Mouse (Mus musculus) T-cell, adult 2 months (primary cell): ENCODE data around the gene Zfp618.

Source experiments
- DNase-seq: peaks from one replicate; pipeline ENCODE4 v3.0.0; 2022; ENCODE audit warnings: low spot score

Zfp618 gene

DNA sequence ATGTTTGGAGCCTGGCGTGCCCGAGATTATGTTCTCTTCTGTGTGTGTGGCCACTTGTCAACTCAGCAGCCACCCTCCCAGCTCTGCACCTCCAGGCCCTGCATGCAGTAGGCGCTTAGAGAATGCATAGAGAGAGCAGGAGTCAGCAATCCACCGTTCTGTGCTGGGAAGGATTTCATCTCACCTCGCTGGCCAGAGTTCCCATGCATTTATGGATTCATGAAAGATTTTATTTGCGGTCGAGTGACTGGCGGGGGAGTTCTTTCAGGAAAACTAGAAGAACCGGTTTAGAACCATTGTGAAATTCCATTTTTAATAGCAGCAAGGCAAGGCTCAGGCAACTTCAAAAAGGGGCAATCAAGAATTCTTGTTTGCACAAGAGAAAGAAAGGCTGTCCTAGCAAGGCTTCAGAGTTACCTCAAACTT is 67.2 kb downstream of the Zfp618 start:
- no peak for DNase-seq

DNA sequence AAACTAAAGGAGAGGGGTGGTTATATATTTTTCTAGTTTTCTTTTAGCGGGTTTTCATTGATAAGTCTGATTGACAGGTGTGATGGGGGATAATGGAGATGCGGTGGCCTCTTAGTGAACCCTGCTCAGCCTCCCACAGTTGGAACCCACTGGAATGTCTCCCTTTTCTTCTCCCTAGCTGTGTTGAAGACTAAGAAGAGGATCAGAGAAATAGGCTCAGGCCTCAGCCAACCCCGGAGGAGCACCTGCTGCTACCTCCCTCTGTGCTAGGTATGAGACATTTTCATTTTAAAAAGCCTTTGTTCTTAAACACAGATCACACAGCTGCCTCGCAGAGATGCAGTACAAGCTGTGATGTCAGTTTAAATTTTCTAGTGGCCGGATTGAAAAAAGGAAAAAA is 68.4 kb downstream of the Zfp618 start:
- DNase-seq: no peak

DNA sequence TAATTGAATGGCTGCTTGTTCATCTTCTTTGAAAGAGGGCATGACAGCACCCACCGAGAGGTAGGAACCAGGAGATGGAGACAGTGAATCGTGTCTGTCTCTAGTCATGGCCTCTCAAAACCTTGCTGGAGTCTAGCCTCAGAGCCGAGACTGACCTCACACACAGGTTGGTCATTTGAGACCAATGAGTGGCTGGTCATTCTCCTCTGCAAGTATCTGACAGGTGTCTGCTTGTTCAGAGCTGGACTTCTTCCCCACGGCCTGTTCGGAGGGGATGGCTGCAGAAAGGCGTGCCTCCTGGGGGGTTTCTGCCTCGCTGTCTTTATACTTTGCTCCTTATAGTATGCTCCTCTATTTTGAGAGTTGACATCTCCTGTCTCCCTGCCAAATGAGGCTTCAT is 70.6 kb downstream of the Zfp618 start:
- DNase-seq: no peak

DNA sequence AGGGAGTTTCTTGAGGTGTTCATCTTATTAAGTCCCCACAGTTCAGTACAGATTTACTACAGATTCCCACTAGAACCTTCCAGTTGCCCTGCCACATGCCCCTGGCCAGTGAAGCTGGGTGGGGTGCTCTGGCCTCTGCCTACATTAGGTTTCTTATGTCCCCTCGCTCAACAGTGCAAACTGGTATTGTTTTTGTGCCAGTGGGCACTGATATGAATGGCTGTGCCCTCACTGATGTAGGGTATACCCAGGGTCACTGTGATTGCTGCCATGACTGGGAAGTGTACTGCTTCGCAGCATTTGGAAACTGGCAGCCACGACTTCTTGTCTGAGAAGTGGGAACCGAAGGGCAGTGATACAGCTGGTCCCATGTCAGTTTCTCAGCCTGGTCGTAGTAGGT is 71.4 kb downstream of the Zfp618 start:
- no peak for DNase-seq

DNA sequence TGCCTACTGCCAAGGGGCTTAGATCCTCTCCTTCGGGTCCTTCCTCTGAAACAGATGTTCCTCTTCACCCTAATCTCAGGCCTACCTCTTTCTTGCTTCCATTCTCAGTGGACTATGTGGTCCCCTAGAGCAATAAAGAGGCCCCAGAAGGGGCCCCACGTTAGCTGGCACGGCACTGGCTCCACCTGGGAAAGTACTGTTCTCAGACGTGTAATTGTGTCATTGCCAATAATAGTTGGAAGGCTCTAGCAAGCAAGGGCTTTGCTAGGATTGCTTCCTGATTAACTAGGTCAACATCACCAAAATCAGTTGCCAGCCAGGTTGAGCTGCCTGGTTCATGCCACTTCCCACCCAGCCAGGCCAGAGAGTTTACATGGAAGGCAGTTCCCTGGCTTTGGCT is 72.2 kb downstream of the Zfp618 start:
- DNase-seq: no peak

DNA sequence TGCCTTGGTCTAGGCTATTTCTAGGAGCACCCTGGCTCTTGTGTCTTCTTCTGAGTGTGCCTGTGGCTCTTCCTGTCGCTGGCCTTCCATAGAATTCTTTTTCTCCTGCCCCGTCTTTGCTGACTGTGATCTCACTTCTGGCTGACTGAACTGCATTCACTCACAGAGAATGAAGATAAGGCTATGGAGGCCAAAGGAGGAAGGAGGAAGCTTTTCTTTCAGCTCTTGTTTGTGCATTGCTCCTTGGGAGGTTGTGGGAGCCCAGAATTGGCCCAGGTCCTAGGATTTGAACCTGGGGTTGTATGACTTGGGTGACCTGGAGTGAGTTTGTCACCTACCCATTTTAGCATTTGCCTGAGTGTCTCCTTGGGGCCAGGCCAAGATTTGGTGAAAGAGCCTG is 72.9 kb downstream of the Zfp618 start:
- DNase-seq: no peak

DNA sequence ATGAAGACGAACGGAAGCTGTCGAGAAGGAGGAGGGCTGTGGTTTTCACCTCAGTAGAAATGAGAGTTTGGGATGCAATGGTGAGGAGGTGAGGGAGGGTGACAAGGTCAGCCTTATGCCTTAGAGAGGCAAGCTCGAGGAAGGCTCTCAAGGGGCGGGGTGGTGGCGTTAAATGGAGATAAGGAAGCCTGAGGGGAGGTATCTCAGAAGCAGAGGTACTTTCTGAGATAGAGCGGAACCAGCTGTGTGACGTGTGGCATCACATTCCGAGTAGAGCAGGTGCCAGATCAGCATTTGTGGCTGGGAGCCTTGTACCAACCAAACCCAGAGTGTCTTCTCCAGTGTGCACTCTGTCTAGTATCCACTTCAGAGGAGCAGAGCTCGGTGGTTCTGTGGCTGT is 73.6 kb downstream of the Zfp618 start:
- no peak for DNase-seq

DNA sequence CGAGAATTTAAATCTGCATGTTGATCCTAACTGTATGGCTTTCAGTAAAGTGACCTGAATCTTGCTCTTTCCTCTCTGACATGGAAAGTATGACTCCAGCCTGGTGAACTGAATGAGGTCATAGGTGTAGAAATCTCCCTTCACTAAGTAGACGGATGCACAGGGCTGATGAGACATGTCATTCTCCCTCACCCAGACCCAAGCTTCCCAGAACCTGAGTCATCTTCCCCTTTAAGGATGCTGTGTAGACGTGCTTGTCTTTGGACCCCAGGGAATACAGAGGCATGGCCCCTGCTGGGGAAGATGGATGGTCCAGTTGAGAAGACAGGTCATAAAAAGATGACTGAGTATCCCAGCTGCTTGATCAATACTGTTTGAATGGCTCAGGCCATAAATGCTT is 83.2 kb downstream of the Zfp618 start:
- no peak for DNase-seq

DNA sequence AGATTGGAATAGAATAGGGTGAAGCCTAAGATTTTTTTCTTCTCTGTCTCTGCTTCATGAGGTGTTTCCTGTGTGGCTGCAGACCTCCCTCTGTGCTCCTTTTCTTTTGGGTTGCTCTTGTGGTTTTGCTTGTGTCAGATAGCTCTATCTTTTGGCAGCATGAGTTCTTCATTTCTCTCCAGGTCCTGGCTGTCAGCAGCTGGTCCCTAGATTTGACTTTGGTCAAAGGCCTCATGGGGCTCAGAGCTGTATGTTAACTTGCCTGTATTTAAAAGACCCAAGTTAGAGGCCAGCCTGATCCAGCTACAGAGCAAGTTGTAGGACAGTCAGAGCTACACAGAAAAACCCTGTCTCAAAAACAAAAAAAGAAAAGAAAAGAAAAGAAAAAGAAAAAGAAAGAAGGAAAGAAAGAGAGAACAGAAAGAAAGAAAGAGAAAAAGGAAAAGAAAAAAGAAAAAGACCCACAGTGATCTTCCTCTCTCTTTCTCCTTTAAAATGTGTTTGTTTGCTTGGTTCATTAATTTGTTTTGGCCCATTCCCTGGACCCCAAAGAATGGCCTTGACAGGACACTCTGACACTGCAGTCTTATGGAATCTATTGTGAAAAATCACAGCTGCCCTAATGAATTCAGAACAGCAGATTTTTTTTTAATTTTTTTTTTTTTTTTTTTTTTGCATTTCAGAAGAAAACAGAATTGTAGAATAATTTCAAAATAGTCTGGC is 84.4 kb downstream of the Zfp618 start:
- no peak for DNase-seq

DNA sequence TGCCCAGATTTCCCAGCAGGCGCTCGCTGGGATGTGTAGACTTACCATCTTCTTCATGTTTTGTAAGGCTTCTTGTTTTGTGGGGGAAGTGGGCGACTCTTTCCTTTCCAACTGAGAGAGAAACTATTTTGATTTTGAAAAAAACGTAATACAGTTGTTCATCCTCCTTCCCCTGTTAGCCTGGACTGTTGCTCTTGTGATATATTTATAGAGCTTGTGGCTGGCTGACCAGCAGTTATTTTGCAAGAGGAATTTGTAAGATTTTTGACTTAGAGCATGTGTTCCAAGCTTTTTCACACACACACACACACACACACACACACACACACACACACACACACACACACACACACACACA is 84.9 kb downstream of the Zfp618 start:
- DNase-seq: no peak

DNA sequence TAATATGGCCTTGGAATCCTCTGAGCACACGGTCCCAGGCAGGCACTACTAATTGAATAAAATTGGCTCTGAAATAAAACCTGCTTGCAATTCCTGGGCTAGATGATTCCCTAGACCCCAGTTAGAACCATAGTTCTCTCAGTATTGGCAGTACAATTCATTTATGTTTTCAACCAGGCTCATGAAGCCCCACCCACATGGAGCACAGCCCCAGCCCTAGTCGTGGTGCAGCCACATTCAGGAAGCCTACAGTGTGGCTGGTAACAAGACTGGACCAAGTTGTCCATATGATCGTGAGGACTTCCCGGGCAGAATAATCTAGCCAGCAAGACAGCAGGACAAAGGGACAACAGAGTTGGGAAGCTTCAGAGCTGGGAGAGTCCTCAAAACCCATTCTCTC is 85.6 kb downstream of the Zfp618 start:
- no peak for DNase-seq

DNA sequence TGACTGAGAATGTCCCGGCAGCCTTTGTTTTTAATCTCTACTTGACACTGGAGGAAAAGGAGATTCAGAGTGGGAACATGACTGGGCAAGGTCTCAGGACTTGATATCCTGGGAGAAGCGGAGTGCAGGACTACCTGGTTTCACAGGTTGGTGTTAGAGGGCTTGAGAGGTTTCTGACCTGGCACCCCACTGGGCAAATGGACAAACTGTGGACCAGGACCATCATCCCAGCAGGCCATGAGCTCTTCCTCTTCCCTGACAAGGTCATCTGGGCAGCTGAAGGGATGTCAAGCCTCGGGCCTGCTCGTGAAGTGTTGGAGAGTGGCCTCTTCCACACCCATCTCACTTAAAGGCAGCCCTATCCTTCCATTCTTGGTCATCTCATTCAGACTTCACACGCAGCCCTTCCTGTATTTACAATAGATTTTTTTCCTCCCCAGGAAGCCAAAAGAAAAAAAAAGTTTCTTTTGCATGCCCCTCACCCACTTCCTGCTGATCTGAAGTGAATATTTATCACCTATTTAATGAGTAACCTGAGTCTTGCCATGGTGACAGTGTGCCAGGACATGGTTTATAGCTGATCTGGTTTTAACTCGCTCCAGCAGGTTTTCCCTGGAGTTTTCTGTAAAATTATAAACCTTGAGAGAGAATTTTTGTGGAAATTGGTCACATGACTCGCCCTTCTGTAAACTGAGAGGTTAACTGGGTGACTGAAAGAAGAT is 86.7 kb downstream of the Zfp618 start:
- DNase-seq: no peak

DNA sequence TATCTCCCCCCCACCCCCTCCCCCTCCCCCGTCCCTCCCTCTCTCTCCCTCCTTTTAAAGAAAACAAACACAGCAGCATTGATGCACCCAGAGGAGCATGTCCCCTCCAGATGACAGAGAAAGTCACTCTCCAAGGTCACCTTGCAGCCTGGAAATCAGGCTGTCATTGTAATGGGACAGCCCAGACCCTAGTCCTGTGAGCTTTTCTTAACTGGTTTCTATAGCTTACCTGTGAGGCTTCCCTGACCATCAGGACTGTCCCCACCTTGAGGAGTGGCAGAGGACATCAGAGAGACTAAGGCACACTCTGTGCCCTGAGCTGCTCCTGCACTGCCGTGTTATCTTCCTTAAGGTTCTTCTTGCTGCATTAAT is 87.3 kb downstream of the Zfp618 start:
- DNase-seq: no peak

DNA sequence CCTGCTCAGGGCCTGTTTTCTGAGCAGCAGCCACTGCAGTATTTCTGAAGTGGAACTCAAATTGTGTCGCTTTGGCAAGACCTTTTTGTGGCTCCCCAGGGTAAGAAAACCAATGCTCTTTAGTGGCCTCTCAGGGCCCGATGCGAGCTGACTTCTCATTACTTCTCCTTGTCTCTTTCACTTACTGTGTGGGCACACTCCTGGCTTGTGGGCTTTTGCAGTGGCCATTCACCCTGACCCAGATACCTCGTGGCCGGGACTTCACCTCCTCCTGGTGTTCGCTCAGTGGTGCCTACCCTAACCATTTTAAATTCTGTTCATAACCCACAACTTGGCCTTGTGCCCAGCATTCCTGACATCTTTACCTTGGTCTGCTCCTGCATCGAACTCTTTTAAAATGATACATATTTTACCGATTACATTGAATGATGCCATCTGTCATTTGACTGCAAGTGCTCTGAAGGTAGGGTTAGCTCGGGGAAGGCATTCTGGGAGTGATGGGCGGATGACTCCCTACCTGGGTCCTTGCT is 89.9 kb downstream of the Zfp618 start:
- DNase-seq: no peak

DNA sequence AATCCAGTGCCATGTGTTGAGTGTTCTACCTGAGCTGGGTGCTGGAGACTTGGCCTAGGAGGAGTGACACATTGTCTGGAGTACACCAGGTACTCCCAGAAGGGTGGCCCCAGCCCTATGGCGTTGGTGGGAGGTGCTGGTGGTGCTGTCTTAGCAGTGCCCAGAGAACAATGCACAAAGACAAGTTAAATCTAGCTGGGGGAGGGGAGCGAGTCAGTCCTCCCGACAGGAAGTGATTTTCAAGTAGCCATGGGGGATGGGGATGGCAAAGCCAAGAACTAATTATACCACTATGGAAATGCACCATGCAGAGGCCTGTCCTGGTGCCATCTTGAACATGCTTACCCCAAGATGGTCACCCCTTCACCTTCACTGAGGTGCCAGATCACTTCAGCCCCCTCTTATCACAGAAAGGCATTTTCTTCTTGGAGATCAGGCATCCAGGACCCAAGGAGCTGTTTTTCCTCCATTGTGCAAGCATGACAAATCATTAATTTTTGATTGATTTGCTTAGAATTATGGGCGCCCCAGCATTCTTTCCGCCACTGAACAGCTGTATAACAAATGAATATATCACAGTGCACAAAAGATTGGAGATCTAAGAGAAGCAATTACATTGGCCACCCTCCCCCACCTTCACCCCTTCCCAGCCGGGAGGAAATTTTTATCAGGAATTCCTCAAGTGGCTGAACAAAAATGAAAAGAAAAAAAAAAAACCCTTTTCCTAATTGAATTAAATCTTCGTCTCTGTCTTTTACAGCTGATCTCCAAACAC is 91.5 kb downstream of the Zfp618 start:
- DNase-seq: no peak

DNA sequence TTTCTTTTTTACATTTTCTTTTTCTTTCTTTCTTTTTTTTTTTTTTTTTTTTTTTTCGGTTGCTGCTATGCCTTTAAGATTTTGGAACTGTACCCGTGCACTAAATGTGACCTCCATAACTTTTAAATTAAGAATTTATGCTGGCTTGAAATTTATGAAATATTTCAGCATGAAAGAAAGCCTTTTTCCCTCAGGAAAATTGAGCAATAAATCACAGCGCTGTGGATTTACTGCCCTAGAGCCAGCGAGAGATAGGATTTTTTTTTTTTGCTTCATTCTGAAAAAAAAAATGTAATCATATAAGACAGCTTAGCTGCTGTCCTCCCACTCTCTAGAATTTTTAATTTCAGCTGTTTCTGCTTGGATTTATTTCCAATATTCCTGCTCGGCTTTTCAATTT is 92.2 kb downstream of the Zfp618 start:
- no peak for DNase-seq

DNA sequence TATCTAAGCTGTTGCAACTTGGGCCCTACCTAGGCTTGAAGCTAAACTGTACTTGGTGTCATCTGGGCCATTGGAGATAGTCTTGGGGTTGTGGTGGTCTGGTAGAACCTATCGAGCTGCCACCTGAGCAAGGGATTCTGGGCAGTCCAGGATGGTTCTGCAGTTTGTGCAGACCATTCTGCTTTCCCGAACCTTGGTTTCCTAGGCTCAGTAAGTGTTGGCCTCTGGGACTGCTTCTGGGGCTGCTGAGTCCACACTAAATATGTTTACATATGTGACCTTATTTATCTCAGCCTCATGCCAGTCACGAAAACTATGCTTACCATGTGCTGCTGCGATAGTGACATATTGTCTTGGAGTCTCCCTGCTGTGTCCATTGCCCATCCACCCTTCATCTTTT is 93.3 kb downstream of the Zfp618 start:
- DNase-seq: no peak

DNA sequence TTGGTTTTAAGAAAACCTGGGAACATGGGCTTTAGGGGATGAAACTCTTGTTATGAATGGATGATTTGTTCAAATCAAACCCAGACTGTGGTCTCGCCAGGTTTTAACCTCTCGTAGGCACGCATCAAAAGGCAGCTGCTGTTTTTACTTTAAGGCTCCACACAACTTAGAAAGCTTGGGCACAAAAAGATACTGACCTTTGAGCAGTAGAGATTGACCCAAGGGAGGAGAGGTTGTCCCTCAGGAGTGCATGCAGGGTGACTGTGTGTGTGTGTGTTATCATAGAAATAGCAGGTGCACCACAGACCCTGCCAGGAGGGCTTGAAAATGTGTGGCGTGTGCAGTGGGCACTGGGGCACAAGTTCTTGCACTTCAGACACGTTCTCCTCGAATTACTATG is 95.0 kb downstream of the Zfp618 start:
- no peak for DNase-seq

DNA sequence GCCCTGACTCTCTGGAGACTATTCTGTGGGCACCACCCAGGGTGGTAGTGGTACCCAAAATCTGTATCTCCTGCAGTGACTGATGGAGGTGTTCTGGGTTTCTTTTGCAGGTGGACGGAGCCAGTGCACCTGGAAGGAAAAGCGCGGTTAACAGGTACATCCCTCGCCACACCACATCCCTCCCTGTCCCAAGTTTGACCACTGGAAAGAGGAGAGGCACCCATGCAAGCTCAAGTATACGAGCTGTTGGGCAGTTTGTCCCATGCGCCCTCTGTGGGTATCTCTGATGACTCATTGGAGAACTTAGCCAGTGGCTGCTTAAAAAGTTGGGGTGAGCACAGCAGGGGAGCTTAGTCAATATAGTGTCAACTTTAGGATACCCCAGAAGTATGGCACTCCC is 96.0 kb downstream of the Zfp618 start:
- no peak for DNase-seq

DNA sequence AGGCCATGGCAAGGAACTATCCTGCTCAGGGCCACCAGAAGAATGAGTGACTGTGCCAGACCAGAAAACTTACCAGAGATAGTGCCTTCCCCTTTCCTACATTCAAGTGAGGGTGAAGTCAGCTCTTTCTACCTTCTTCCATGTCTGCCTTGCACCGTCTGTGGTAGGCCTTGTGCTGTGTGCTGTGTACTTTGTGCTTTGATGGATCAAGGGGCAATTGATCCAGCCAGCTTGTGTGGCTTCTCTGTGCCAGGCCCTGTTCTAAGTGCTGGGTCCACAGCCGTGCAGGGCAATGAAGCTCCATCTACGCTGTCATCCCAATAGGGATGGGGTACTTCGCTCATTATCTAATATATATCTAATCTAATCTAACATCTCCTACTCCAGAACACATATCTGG is 98.0 kb downstream of the Zfp618 start:
- DNase-seq: no peak

DNA sequence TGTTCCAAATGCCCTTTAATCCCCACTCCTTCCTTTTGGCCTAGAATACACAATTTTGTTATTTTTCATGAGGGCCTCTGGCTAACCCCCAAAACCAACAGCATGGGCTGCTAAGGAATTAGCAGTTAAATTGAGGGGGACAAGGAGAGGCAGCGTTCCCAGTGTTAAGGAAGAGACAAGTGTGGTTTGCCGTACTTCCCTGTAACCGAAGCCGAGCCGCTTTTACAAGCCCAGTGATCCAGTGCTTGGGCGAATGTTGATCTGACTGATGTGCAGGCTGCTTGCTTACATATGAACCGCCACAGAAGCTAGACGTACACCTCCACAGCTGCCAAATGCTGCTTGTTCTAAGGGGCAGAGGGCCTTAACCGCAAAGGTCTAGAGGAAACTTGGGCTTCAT is 99.5 kb downstream of the Zfp618 start:
- DNase-seq: no peak

DNA sequence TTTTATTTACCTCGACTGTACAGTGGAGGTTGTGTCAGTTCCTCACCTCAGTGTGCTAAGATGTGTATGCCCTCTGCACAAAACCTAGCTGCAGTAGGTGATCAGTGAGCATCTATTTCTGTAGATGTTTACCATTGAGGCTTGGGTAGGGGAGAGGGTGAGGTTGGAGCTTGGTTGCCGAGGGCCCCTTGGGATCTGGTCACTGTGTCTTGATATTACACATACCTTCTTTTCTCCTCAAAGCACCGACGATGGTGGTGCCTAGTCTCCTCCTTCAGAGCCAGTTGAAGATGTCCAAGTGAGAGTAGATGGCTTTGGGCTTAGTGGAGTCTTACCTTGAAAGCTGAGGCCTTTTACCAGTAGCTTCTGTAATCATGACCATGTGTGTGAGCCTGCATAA is 101.4 kb downstream of the Zfp618 start:
- DNase-seq: no peak

DNA sequence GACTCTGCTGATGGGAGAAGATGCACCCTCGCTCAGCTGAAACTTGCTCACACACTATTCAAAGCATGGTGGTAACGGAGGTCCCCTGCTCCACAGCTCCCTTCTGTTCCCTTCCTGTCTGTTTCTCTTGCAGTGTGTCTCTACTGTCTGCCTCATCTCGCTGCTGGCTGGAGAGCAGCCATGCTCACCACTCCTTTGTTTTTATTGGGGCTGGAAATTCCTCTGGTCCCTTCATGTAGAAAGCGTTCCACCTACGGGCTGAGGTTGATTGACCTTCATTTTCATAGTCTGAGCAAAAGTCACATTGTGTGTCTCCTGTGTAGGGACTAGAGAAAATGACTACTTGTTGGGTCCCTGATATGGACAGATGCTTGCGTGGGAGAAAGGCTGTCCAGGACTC is 102.4 kb downstream of the Zfp618 start:
- no peak for DNase-seq
